Mouse (Mus musculus) cerebral cortex, adult 2 months (tissue): ENCODE data around the gene Snx29.

Source experiments
- WGBS: fragments of 180-500 bp; shearing (Covaris S2); methylation state at CpG from one replicate; pipeline ENCODE4 v1.1.7; 2018; 5-methylcytosine and 5-hydroxymethylcytosine counted together

The Snx29 gene

GRCm38 (mm10) chr16:11692744-11693143, 370.0 kb downstream of the Snx29 start:
- WGBS: 94% methylated on average over 5 of the region's 5 CpGs

- 91% methylated on average over 4 of the region's 4 CpGs for whole genome bisulfite sequencing
Observed at GRCm38 (mm10) chr16:11694386-11694785, 371.7 kb downstream of the Snx29 start.

- WGBS: 89% methylated on average over 3 of the region's 3 CpGs
Observed at GRCm38 (mm10) chr16:11696767-11697166, 374.1 kb downstream of the Snx29 start.

GRCm38 (mm10) chr16:11697710-11698357, 375.1 kb downstream of the Snx29 start:
- 66% methylated on average over 8 of the region's 8 CpGs for WGBS

GRCm38 (mm10) chr16:11701579-11701978, 378.9 kb downstream of the Snx29 start:
- WGBS: 93% methylated on average over 1 of the region's 1 CpGs

GRCm38 (mm10) chr16:11704096-11704495, 381.4 kb downstream of the Snx29 start:
- 67% methylated on average over 5 of the region's 5 CpGs for WGBS

GRCm38 (mm10) chr16:11705456-11705855, 382.7 kb downstream of the Snx29 start:
- WGBS: 82% methylated on average over 4 of the region's 4 CpGs

GRCm38 (mm10) chr16:11708097-11708496, 385.4 kb downstream of the Snx29 start:
- WGBS: 96% methylated on average over 2 of the region's 2 CpGs

- 77% methylated on average over 4 of the region's 4 CpGs for WGBS
Observed at GRCm38 (mm10) chr16:11709382-11709781, 386.7 kb downstream of the Snx29 start.

GRCm38 (mm10) chr16:11709999-11710667, 387.4 kb downstream of the Snx29 start:
- WGBS: 81% methylated on average over 5 of the region's 5 CpGs

- 64% methylated on average over 2 of the region's 2 CpGs for WGBS
Observed at GRCm38 (mm10) chr16:11713265-11713865, 390.7 kb downstream of the Snx29 start.

GRCm38 (mm10) chr16:11716932-11717331, 394.2 kb downstream of the Snx29 start:
- 100% methylated on average over 1 of the region's 1 CpGs for WGBS

- 91% methylated on average over 2 of the region's 2 CpGs for WGBS
Observed at GRCm38 (mm10) chr16:11725901-11726300, 403.2 kb downstream of the Snx29 start.

- WGBS: 97% methylated on average over 9 of the region's 9 CpGs
Observed at GRCm38 (mm10) chr16:11727331-11727730, 404.6 kb downstream of the Snx29 start.

GRCm38 (mm10) chr16:11728131-11728530, 405.4 kb downstream of the Snx29 start:
- 92% methylated on average over 3 of the region's 3 CpGs for WGBS

GRCm38 (mm10) chr16:11728627-11729026, 405.9 kb downstream of the Snx29 start:
- 63% methylated on average over 3 of the region's 3 CpGs for WGBS

GRCm38 (mm10) chr16:11729111-11729510, 406.4 kb downstream of the Snx29 start:
- WGBS: 74% methylated on average over 6 of the region's 6 CpGs

GRCm38 (mm10) chr16:11729815-11730214, 407.1 kb downstream of the Snx29 start:
- WGBS: 95% methylated on average over 5 of the region's 5 CpGs

GRCm38 (mm10) chr16:11731014-11731535, 408.4 kb downstream of the Snx29 start:
- 86% methylated on average over 5 of the region's 5 CpGs for WGBS

- WGBS: 76% methylated on average over 7 of the region's 7 CpGs
Observed at GRCm38 (mm10) chr16:11738341-11738740, 415.6 kb downstream of the Snx29 start.

GRCm38 (mm10) chr16:11741951-11742350, 419.2 kb downstream of the Snx29 start:
- WGBS: 59% methylated on average over 5 of the region's 5 CpGs

GRCm38 (mm10) chr16:11742351-11742750, 419.6 kb downstream of the Snx29 start:
- 80% methylated on average over 7 of the region's 7 CpGs for WGBS

GRCm38 (mm10) chr16:11743013-11743412, 420.3 kb downstream of the Snx29 start:
- 66% methylated on average over 3 of the region's 3 CpGs for WGBS
